Mouse (Mus musculus) C2C12 (cell line): ENCODE measurements around the gene Abt1.
A peak's percentile ranks its signal among the peaks of the same experiment; 100 is the strongest.

ENCODE experiments used
- CEBPB ChIP-seq: IDR thresholded peaks from one replicate; pipeline ENCODE4 v1.6.1; 2011; ENCODE audit warnings: low read depth, mild to moderate bottlenecking, control low read depth, moderate library complexity
- CTCF ChIP-seq: IDR thresholded peaks from one replicate; pipeline ENCODE4 v1.5.1; 2011; ENCODE audit not compliant: control insufficient read depth, insufficient read depth, insufficient read length
- FOSL1 ChIP-seq: IDR thresholded peaks from one replicate; pipeline ENCODE4 v1.8.0; 2011; ENCODE audit warnings: mild to moderate bottlenecking, low read length; ENCODE audit not compliant: poor library complexity, insufficient read depth, severe bottlenecking
- MAX ChIP-seq: IDR thresholded peaks from one replicate; pipeline ENCODE4 v1.6.1; 2011; ENCODE audit warnings: mild to moderate bottlenecking, control low read depth
- MYOD1 ChIP-seq: IDR thresholded peaks from one replicate; pipeline ENCODE4 v1.6.1; 2011; ENCODE audit warnings: low read depth; ENCODE audit not compliant: control insufficient read depth, insufficient read length
- MYOG ChIP-seq: IDR thresholded peaks from one replicate; pipeline ENCODE4 v1.6.1; 2011; ENCODE audit not compliant: control insufficient read depth, insufficient read length; ENCODE audit errors: extremely low read depth
- USF1 ChIP-seq: IDR thresholded peaks from one replicate; pipeline ENCODE4 v1.6.1; 2011; ENCODE audit warnings: low read depth, mild to moderate bottlenecking, control low read depth, moderate library complexity

- peak; percentile 75 for TF ChIP-seq CEBPB
- TF ChIP-seq MYOD1 = peak; percentile 56
- TF ChIP-seq CTCF = peak; percentile 92
- peak; percentile 13 for TF ChIP-seq USF1
- peak; percentile 71 for TF ChIP-seq MAX
- no peak for TF ChIP-seq MYOG
- no peak for TF ChIP-seq FOSL1
These were observed 9.0 kb upstream of the Abt1 start for GRCm38 (mm10) chr13:23432562-23433201.
